8 mouse cellular contexts compared by ENCODE assay signal in the genomic region with DNA sequence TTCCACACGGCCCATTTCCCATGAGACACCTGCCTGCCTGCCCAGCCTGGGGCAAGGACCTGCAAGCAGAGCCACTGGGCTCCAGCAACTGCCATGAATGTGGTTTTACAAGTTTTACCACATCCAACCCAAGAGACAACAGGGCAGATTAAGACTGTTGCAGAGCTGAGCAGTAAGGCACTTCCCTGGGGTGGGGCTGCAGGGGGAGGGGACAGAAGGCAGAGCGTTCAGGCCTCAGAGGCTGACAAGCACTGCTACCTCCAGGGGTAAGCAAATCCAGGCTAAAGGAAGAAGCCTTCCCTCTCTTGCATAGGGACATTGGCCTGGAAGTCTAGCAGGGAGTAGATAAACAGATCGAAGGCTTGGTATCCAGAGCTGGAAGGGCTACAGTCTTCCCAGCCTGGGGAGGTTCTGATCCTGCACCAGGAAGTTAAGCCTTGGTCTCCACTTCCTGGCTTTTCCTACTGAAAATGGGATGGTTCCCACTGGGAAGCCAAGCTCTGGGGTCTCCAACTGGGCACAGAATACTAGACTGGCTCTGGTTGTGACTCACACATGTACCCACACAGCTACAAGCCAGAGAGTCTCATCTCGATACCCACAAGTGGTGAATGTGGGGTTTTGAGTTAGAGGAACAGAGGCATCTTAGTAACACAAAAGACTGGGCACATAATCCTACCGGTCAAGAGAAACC. TPM values are rescaled to one million over a fixed set of nuclear protein-coding genes. Genes with fewer than 3 reads are reported as not detected.
DNase-seq lines count a peak whose midpoint lies in the region; ATAC-seq and TF ChIP-seq lines count a peak whose summit lies in the region.

No protein-coding gene starts in this region.

- peak overlapping the region; percentile 65 to 86 (median 83) for H3K4me3 ChIP-seq in CH12.LX (replicated peaks in 1 of 3; ENCODE audit: low read depth in 2 of 3, low read length in 2 of 3, poor library complexity in 1 of 3)
- peak overlapping the region; percentile 72 for H3K4me3 ChIP-seq in forebrain, embryonic 13.5 days
- peak overlapping the region; percentile 90 for H3K4me3 ChIP-seq in kidney, embryonic 16.5 days (ENCODE audit: low read length)
- H3K4me3 ChIP-seq in stomach, embryonic 15.5 days (replicated peaks), result peak overlapping the region; percentile 92

- TF ChIP-seq EP300 in CH12.LX (IDR thresholded peaks at IDR 0.05; ENCODE audit: low read length), result no peak

- WGBS in forebrain, embryonic 13.5 days, result 36% methylated on average over 5 of the region's 5 CpGs
- 13% methylated on average over 5 of the region's 5 CpGs for WGBS in kidney, embryonic 16.5 days
- WGBS in stomach, embryonic 15.5 days, result 16% methylated on average over 5 of the region's 5 CpGs

- dilution Hi-C loops in CH12.LX (cut with MboI; ENCODE audit: extremely low pct_ligation_motif_present, extremely low pct_unique_long_range_greater_than_20kb, low sequenced_read_pairs), result no loop called here

- no peak for TF ChIP-seq POLR2A in CH12.LX (IDR thresholded peaks at IDR 0.05; ENCODE audit: low read depth, low read length)

- H3K36me3 ChIP-seq in CH12.LX (replicated peaks in 1 of 2; ENCODE audit: control insufficient read depth in 1 of 2, insufficient read depth in 1 of 2, low read length in 1 of 2), result peaks cover 29 to 46% of the 10 kb centered on the region in 2 experiments
- H3K36me3 ChIP-seq in forebrain, embryonic 13.5 days (ENCODE audit: poor library complexity, severe bottlenecking), result peaks cover 29% of the 10 kb centered on the region
- peaks cover 31% of the 10 kb centered on the region for H3K36me3 ChIP-seq in kidney, embryonic 16.5 days (ENCODE audit: insufficient read depth, low read length)
- H3K36me3 ChIP-seq in stomach, embryonic 15.5 days, result peaks cover 18% of the 10 kb centered on the region; the same call in 1 of the 2 replicates

- DNase-seq in adrenal gland, postnatal 10 days, result peak; percentile 48
- no peak for DNase-seq in adrenal gland, adult 8-10 months
- DNase-seq in CH12.LX (ENCODE audit: extremely low read depth), result peak; percentile 65
- peak; percentile 69 for DNase-seq in lung, postnatal 36 days
- no peak for DNase-seq in right cerebral cortex, postnatal 25 days

- in situ Hi-C loops in CH12.LX (cut with MboI; ENCODE audit: low pct_ligation_motif_present, low pct_unique_long_range_greater_than_20kb, low sequenced_read_pairs), result no loop called here

- peak overlapping the region; percentile 60 for H3K4me2 ChIP-seq in CH12.LX (ENCODE audit: insufficient read depth, low read depth, poor library complexity, severe bottlenecking)
- peak overlapping the region; percentile 89 for H3K4me2 ChIP-seq in forebrain, embryonic 13.5 days
- peak overlapping the region; percentile 70 for H3K4me2 ChIP-seq in kidney, embryonic 16.5 days (replicated peaks; ENCODE audit: low read depth, low read length)
- H3K4me2 ChIP-seq in stomach, embryonic 15.5 days, result peak overlapping the region; percentile 81

- no peaks in the 10 kb centered on the region for H3K9me3 ChIP-seq in CH12.LX (replicated peaks; ENCODE audit: low read length)
- H3K9me3 ChIP-seq in forebrain, embryonic 13.5 days (replicated peaks), result no peaks in the 10 kb centered on the region
- H3K9me3 ChIP-seq in kidney, embryonic 16.5 days (ENCODE audit: low read length), result no peaks in the 10 kb centered on the region
- no peaks in the 10 kb centered on the region for H3K9me3 ChIP-seq in stomach, embryonic 15.5 days

- no peaks in the 10 kb centered on the region for H3K27me3 ChIP-seq in CH12.LX (replicated peaks)
- no peaks in the 10 kb centered on the region for H3K27me3 ChIP-seq in forebrain, embryonic 13.5 days
- H3K27me3 ChIP-seq in kidney, embryonic 16.5 days (ENCODE audit: insufficient read depth, low read length), result no peaks in the 10 kb centered on the region
- no peaks in the 10 kb centered on the region for H3K27me3 ChIP-seq in stomach, embryonic 15.5 days (replicated peaks)

- peak overlapping the region; percentile 79 for H3K9ac ChIP-seq in CH12.LX (ENCODE audit: insufficient read depth, low read depth)
- H3K9ac ChIP-seq in forebrain, embryonic 13.5 days, result peak overlapping the region; percentile 82
- H3K9ac ChIP-seq in kidney, embryonic 16.5 days (replicated peaks; ENCODE audit: low read length), result peak overlapping the region; percentile 90
- peak overlapping the region; percentile 92 for H3K9ac ChIP-seq in stomach, embryonic 15.5 days

- TF ChIP-seq RAD21 in CH12.LX (IDR thresholded peaks at IDR 0.05; ENCODE audit: low read depth, low read length), result no peak

- ATAC-seq in forebrain, embryonic 13.5 days, result no peak
- peak; percentile 13; the same call in 1 of the 2 replicates for ATAC-seq in kidney, embryonic 16.5 days (ENCODE audit: low FRiP score, low TSS enrichment)
- ATAC-seq in stomach, embryonic 15.5 days (ENCODE audit: insufficient read depth, low FRiP score, low read depth), result peak; percentile 32

- TF ChIP-seq CTCF in CH12.LX (conservative IDR thresholded peaks at IDR 0.05 in 1 of 2, IDR thresholded peaks at IDR 0.05 in 1 of 2; ENCODE audit: low read depth in 2 of 2, low read length in 2 of 2), result no peak

- H3K79me2 ChIP-seq in CH12.LX (replicated peaks; ENCODE audit: control insufficient read depth, extremely low read depth, insufficient read depth, poor library complexity, severe bottlenecking), result peaks cover 20% of the 10 kb centered on the region

- H3K4me1 ChIP-seq in CH12.LX (ENCODE audit: control insufficient read depth in 1 of 2, insufficient read depth in 2 of 2), result peaks cover 12 to 28% of the 10 kb centered on the region in 2 experiments
- peaks cover 42% of the 10 kb centered on the region for H3K4me1 ChIP-seq in forebrain, embryonic 13.5 days
- H3K4me1 ChIP-seq in kidney, embryonic 16.5 days (ENCODE audit: insufficient read depth, low read length), result peaks cover 39% of the 10 kb centered on the region
- H3K4me1 ChIP-seq in stomach, embryonic 15.5 days, result peaks cover 45% of the 10 kb centered on the region

- H3K27ac ChIP-seq in CH12.LX (ENCODE audit: insufficient read depth, low read depth), result no peak overlapping the region
- H3K27ac ChIP-seq in forebrain, embryonic 13.5 days, result 0 out of 2 replicates have a peak overlapping the region, but pooled peaks have one; percentile 97
- peak overlapping the region; percentile 100 for H3K27ac ChIP-seq in kidney, embryonic 16.5 days (ENCODE audit: low read length)
- peak overlapping the region; percentile 100 for H3K27ac ChIP-seq in stomach, embryonic 15.5 days

TF ChIP-seq in CH12.LX, 34 proteins besides CTCF, POLR2A, EP300 and RAD21:
- TF ChIP-seq POLR2AphosphoS2 (IDR thresholded peaks at IDR 0.05; ENCODE audit: low read depth, low read length) (no peak), SIN3A (IDR thresholded peaks at IDR 0.05; ENCODE audit: low read length) (peak; percentile 31; the same call in 1 of the 2 replicates)

RNA-seq across cellular contexts. Expression of a gene that starts 1.8 kb away (rescaled TPM):
- 10 to 100 TPM; 29.2 to 31.3 TPM for total RNA-seq in adrenal gland, postnatal 10 days (2021)
- total RNA-seq in adrenal gland, adult 8-10 months (2022), result 10 to 100 TPM; 33.0 to 42.5 (median 38.2) TPM
- 11.6 and 12.9 TPM in 2 replicates for total RNA-seq in CH12.LX (2012; rRNA removed)
- 7.2 and 9.6 TPM in 2 replicates for total RNA-seq in CH12.LX (2014; rRNA removed)
- 48.7 and 53.7 TPM in 2 replicates for polyA plus RNA-seq in CH12.LX (2012; ENCODE audit: insufficient read length, low read depth)
- polyA plus RNA-seq in forebrain, embryonic 13.5 days (2015; fragmentation: Nextera tagmentation; extraction: Ambion mirVana), result 33.9 and 35.1 TPM in 2 replicates
- 36.2 and 40.4 TPM in 2 replicates for polyA plus RNA-seq in kidney, embryonic 16.5 days (2015; fragmentation: Nextera tagmentation; extraction: Ambion mirVana)
- 34.9 and 37.7 TPM in 2 replicates for polyA plus RNA-seq in stomach, embryonic 15.5 days (2015; fragmentation: Nextera tagmentation; extraction: Ambion mirVana)

RNA-seq across cellular contexts. Expression of a gene that starts 7.7 kb away (rescaled TPM):
- total RNA-seq in adrenal gland, postnatal 10 days (2021), result 100 to 1,000 TPM in 1 of 2 experiments, 10 to 100 TPM in 1; 88.0 to 106 TPM
- 100 to 1,000 TPM in 2 of 4 experiments, 10 to 100 TPM in 2; 88.5 to 120 (median 98.0) TPM for total RNA-seq in adrenal gland, adult 8-10 months (2022)
- 14.1 and 16.9 TPM in 2 replicates for total RNA-seq in CH12.LX (2012; rRNA removed)
- 9.0 and 11.7 TPM in 2 replicates for total RNA-seq in CH12.LX (2014; rRNA removed)
- polyA plus RNA-seq in CH12.LX (2012; ENCODE audit: insufficient read length, low read depth), result 12.9 and 15.5 TPM in 2 replicates
- polyA plus RNA-seq in forebrain, embryonic 13.5 days (2015; fragmentation: Nextera tagmentation; extraction: Ambion mirVana), result 79.0 and 86.4 TPM in 2 replicates
- polyA plus RNA-seq in kidney, embryonic 16.5 days (2015; fragmentation: Nextera tagmentation; extraction: Ambion mirVana), result 113 and 117 TPM in 2 replicates
- 75.7 and 78.5 TPM in 2 replicates for polyA plus RNA-seq in stomach, embryonic 15.5 days (2015; fragmentation: Nextera tagmentation; extraction: Ambion mirVana)

RNA-seq across cellular contexts. Expression of a gene that starts 43.1 kb away (rescaled TPM):
- total RNA-seq in adrenal gland, postnatal 10 days (2021), result not detected
- under 1 TPM in 1 of 4 experiments, not detected in 3; 0.14 TPM for total RNA-seq in adrenal gland, adult 8-10 months (2022)
- total RNA-seq in CH12.LX (2012; rRNA removed) (0.04 and 0.13 TPM in 2 replicates), CH12.LX (2014; rRNA removed) (0.11 and 0.20 TPM in 2 replicates)
- polyA plus RNA-seq in CH12.LX (2012; ENCODE audit: insufficient read length, low read depth), result 0.59 and 0.80 TPM in 2 replicates
- polyA plus RNA-seq in forebrain, embryonic 13.5 days (2015; fragmentation: Nextera tagmentation; extraction: Ambion mirVana), result 0.37 and 0.39 TPM in 2 replicates
- 0.30 and 0.85 TPM in 2 replicates for polyA plus RNA-seq in kidney, embryonic 16.5 days (2015; fragmentation: Nextera tagmentation; extraction: Ambion mirVana)
- polyA plus RNA-seq in stomach, embryonic 15.5 days (2015; fragmentation: Nextera tagmentation; extraction: Ambion mirVana), result 0.44 and 0.64 TPM in 2 replicates

Comparison
In these comparisons a context has a peak if more than half of its experiments do, and no peak if none do; other contexts are left out.
1. DNase-seq: peak in adrenal gland, postnatal 10 days (single experiment), CH12.LX (single experiment) and lung, postnatal 36 days (single experiment); none in adrenal gland, adult 8-10 months (single experiment) and right cerebral cortex, postnatal 25 days (single experiment).
2. Peak in every context shown above with its lines, with median percentiles within 50 percentile points of each other: H3K4me2 ChIP-seq, H3K4me3 ChIP-seq and H3K9ac ChIP-seq.